Mouse (Mus musculus) stomach, postnatal 0 days (tissue): ENCODE measurements at regions not wholly inside any gene's neighbourhood (a gene's known extent, or its start where the extent isn't known, plus 50 kb on each side); places are given as distances from the start of the nearest gene placed in this dataset.
"Not testable (repeated sequence)": the region's sequence is repeated elsewhere in the genome, so short reads cannot be mapped to it uniquely, and the experiment has no call there.

Experiments
- ATAC-seq: fragments of 200-750 bp; cut with Nextera tagmentation; 2 replicates; pipeline ENCODE4 v1.8.0; 2017; ENCODE audit not compliant: low FRiP score, low TSS enrichment
- DNase-seq: peaks from one replicate; pipeline ENCODE4 v3.0.0-alpha.2; 2016; ENCODE audit warnings: low spot score
- H3K27ac ChIP-seq: fragments of 300-500 bp; sonication (generic); replicated peaks from 2 replicates; pipeline ENCODE4 v1.5.1; 2014; ENCODE audit warnings: mild to moderate bottlenecking, control low read depth
- H3K27me3 ChIP-seq: fragments of 300-500 bp; sonication (generic); 2 replicates; pipeline ENCODE4 v1.6.1; 2014; ENCODE audit warnings: low read length; ENCODE audit not compliant: control insufficient read depth, insufficient read depth
- H3K36me3 ChIP-seq: fragments of 300-500 bp; sonication (generic); 2 replicates; pipeline ENCODE4 v1.6.1; 2014; ENCODE audit warnings: low read length, mixed read lengths; ENCODE audit not compliant: control insufficient read depth, insufficient read depth
- H3K4me1 ChIP-seq: fragments of 300-500 bp; sonication (generic); replicated peaks from 2 replicates; pipeline ENCODE4 v1.6.1; 2014; ENCODE audit warnings: antibody characterized with exemption; ENCODE audit not compliant: control insufficient read depth, insufficient read depth
- H3K4me2 ChIP-seq: fragments of 300-500 bp; sonication (generic); replicated peaks from 2 replicates; pipeline ENCODE4 v1.6.1; 2014; ENCODE audit warnings: low read depth, mild to moderate bottlenecking, control low read depth, moderate library complexity
- H3K4me3 ChIP-seq: fragments of 300-500 bp; sonication (generic); 2 replicates; pipeline ENCODE4 v1.5.1; 2014; ENCODE audit warnings: low read depth, low read length, control low read depth
- H3K9ac ChIP-seq: fragments of 300-500 bp; sonication (generic); 2 replicates; pipeline ENCODE4 v1.6.1; 2014; ENCODE audit warnings: mild to moderate bottlenecking, low read length, control low read depth, mixed read lengths
- H3K9me3 ChIP-seq: fragments of 300-500 bp; sonication (generic); 2 replicates; pipeline ENCODE4 v1.6.1; 2016; ENCODE audit warnings: low read length; ENCODE audit not compliant: control insufficient read depth
- CTCF ChIP-seq: IDR thresholded peaks from 2 replicates; pipeline ENCODE4 v1.5.1; 2016; ENCODE audit warnings: antibody characterized with exemption, low read depth, mild to moderate bottlenecking, moderate library complexity
- EP300 ChIP-seq: optimal IDR thresholded peaks from 2 replicates; pipeline ENCODE3; 2016; ENCODE audit warnings: antibody characterized with exemption
- WGBS: fragments of 180-500 bp; shearing (Covaris S2); extraction: QIAGEN DNeasy Blood & Tissue Kit; methylation state at CpG from one replicate; pipeline ENCODE4 v1.1.7; 2014; 5-methylcytosine and 5-hydroxymethylcytosine counted together

DNA sequence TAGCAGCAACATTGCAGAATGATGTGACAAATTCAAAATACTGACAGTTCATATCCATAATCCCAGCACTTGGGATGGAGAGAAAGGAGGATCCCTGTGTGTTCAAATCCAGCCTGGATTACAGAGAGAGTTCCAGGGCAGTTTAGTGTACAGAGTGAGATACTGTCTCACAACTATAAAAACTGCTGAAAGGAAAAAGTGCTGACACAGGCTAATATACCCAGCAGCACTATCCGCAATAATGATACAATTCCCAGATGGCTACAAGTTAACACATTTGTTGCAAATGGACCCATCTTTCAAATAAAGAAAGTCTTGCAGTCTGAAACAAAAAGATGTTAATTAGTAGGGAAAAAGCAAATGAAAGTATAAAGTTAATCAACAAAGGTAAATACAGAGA is 510.9 kb downstream of the Synb start:
- DNase-seq, result no peak

DNA sequence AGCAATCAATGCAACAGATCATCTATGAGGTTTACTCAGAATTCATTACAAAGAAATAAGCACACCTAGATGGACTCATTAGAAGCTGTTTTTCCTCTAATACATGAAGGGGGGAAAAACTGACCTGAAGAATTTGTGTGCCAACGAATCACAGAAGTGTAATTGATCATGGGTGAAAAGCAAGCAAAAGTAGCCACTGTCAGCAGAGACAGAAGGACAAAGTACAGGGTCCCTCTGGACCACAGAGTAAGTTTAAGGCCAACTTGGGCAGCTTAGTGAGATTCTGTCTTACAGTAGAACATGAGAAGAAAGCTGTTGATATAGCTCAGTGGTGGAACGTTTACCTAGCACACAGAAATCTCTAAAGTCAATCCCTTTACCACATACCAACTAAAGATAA is 523.7 kb downstream of the Synb start:
- Histone ChIP-seq H3K4me2 (no peak overlapping the region), H3K4me1 (no peaks in the 10 kb centered on the region), H3K9ac (no peak overlapping the region), H3K4me3 (no peak overlapping the region), H3K27me3 (no peaks in the 10 kb centered on the region), H3K9me3 (no peaks in the 10 kb centered on the region), H3K36me3 (no peaks in the 10 kb centered on the region), H3K27ac (no peak overlapping the region)
- TF ChIP-seq EP300, result no peak
- TF ChIP-seq CTCF, result no peak
- no peak for ATAC-seq
- DNase-seq, result no peak
- WGBS, result 48% methylated on average over 2 of the region's 2 CpGs

More for the DNA sequence above, 510.9 kb downstream of the Synb start:
- no peaks in the 10 kb centered on the region for H3K36me3 ChIP-seq
- TF ChIP-seq CTCF (no peak), EP300 (no peak)
- 93% methylated on average over 1 of the region's 1 CpGs for WGBS
- H3K27me3 ChIP-seq, result no peaks in the 10 kb centered on the region
- H3K9me3 ChIP-seq, result 0 out of 2 replicates have a peak, but pooled peaks cover 2% of the 10 kb centered on the region
- no peak for ATAC-seq
- H3K9ac ChIP-seq, result no peak overlapping the region
- H3K4me2 ChIP-seq, result no peak overlapping the region
- no peak overlapping the region for H3K27ac ChIP-seq
- no peaks in the 10 kb centered on the region for H3K4me1 ChIP-seq
- H3K4me3 ChIP-seq, result no peak overlapping the region

DNA sequence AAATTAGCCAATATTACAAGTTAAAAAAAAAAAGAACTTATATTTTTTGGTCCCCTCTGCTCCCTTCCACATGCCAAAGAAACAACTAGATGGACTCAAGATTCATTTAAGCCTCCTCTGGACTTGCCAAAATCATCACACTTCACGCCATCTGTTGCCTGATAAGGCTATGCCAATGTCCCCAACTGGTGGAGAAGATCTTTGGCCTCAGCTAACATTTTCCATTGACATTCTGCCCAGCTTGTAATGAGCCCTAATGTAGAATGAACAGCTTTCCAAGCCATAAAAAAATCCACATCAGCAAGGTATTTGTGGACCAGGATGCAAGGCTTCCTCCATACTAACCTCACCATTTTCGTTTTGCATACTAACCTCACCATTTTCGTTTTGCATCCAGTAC is 531.2 kb downstream of the Synb start:
- ATAC-seq (no peak), DNase-seq (no peak)
- Histone ChIP-seq H3K36me3 (no peaks in the 10 kb centered on the region), H3K9me3 (no peaks in the 10 kb centered on the region), H3K4me1 (no peaks in the 10 kb centered on the region), H3K9ac (no peak overlapping the region), H3K4me2 (no peak overlapping the region), H3K27ac (no peak overlapping the region), H3K27me3 (no peaks in the 10 kb centered on the region), H3K4me3 (no peak overlapping the region)
- 67% methylated on average over 3 of the region's 3 CpGs for WGBS
- TF ChIP-seq EP300 (no peak), CTCF (no peak)

DNA sequence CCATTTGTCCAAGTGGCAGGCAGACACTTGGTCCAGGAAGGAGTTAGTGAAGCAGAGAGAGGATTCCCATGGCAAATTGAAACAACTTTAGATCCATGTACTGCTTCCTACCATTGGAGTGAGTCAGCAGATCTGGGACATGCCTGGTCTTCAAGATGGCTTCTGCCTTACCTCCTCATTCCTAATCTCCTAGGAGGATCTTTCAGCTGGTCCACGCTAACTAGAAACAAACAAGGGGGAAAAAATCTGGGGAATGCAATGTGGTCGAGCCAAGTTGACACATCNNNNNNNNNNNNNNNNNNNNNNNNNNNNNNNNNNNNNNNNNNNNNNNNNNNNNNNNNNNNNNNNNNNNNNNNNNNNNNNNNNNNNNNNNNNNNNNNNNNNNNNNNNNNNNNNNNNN is 549.4 kb downstream of the Synb start:
- Histone ChIP-seq H3K9ac (no peak overlapping the region), H3K27ac (no peak overlapping the region), H3K9me3 (no peaks in the 10 kb centered on the region), H3K27me3 (no peaks in the 10 kb centered on the region), H3K4me3 (no peak overlapping the region), H3K4me1 (no peaks in the 10 kb centered on the region), H3K4me2 (no peak overlapping the region), H3K36me3 (no peaks in the 10 kb centered on the region)
- no peak for DNase-seq
- ATAC-seq, result no peak
- TF ChIP-seq EP300, result no peak
- TF ChIP-seq CTCF, result no peak
- 35% methylated on average over 2 of the region's 2 CpGs for WGBS

DNA sequence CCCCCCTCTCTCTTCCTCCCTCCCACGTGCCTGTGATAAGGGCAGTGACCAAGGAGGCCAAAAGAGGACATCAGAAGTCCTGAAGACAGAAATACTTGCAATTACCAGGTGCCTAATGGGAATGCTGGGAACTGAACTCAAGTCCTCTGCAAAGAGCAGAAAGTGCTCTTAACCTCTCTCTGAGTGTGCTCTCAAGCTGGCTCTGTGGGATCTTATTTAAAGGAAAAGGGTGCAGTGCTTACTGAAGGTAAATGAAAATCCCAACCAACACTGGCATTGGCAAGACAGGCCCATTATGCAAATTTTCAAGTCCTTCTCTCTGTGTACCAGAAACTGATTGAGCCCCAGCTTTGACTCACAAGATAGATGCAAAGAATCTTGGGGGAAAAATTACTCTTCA is 555.6 kb downstream of the Synb start:
- TF ChIP-seq EP300, result no peak
- no peak for TF ChIP-seq CTCF
- Histone ChIP-seq H3K27me3 (no peaks in the 10 kb centered on the region), H3K36me3 (no peaks in the 10 kb centered on the region), H3K4me1 (no peaks in the 10 kb centered on the region), H3K4me2 (no peak overlapping the region), H3K9me3 (no peaks in the 10 kb centered on the region), H3K27ac (no peak overlapping the region), H3K4me3 (no peak overlapping the region), H3K9ac (no peak overlapping the region)
- WGBS, result no CpG with 5 or more reads among the region's 1 CpGs
- ATAC-seq (no peak), DNase-seq (no peak)

DNA sequence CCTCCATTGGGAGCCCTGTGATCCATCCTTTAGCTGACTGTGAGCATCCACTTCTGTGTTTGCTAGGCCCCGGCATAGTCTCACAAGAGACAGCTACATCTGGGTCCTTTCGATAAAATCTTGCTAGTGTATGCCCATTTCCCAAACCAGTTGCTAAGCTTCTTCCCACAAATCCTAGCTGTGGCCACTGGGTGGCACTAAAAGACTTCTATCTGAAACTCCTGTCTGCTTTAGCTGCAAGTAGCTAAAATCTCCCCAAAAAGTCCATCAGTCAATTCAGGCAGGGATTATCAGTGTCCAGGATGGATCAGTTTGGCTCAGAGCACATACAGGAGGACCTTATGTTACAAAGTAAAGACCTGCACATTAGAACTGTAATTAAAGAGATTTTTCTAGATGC is 558.3 kb downstream of the Synb start:
- peak; percentile 83 for TF ChIP-seq CTCF
- not testable (repeated sequence) for H3K27ac ChIP-seq, H3K4me3 ChIP-seq, H3K4me2 ChIP-seq, H3K9ac ChIP-seq, H3K36me3 ChIP-seq, H3K4me1 ChIP-seq, ATAC-seq, H3K9me3 ChIP-seq, H3K27me3 ChIP-seq
- peak; percentile 68 for DNase-seq
- 34% methylated on average over 2 of the region's 2 CpGs for WGBS
